Mouse (Mus musculus) ovary, adult 2 months (tissue): ENCODE measurements around the gene Jade2. TPM values are rescaled to one million over a fixed set of nuclear protein-coding genes. Genes with fewer than 3 reads are reported as not detected.

ENCODE experiments used
- polyA plus RNA-seq: library from polyadenylated mRNA; depleted of rRNA; stranded (reverse); fragments of >200 nt; gene quantifications from 2 replicates; pipeline ENCODE4 v1.2.3, GENCODE M21; 2012; rRNA removed

Gene Jade2
- polyA plus RNA-seq: 17.7 and 18.3 TPM in 2 replicates

DNA sequence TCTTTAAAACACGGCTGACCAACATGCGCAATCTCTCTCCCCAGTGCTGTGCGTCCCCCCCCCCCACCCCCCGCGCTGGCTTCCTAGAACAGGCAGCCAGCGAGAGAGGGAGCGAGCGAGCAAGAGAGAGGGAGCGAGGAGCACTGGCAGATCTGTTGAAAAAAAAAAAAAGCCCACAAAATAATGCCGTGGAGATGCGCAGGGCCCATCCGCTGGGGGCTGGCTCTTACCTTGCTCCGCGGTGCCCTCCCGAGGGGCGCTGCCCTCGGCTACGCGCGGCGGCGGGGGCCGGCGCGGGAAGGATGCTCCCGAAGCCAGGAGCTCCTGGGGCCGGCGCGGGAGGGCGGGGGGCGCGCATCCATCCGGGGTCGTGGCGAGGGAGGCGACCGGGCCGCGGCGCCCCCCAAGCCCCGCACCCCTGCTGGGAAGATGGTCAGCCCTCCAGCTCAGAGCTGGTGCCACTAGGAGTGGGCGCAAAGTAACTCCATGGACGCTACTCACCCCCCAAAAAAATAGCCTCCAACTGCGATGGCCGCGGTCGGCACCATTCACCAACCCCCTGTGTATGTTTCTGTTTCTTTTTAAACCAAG, at the start of gene Jade2:
Gene Jade2, minus strand, starts transcription at position 573 of the 591 bp plus-strand sequence.

Other genes with a start within 250 kb of the Jade2 start
- gene Nhp2, start 237.9 kb downstream of the Jade2 start, polyA plus RNA-seq: 101 and 125 TPM in 2 replicates
- gene Rmnd5b, start 221.8 kb downstream of the Jade2 start, polyA plus RNA-seq: 193 and 273 TPM in 2 replicates
- gene N4bp3, start 206.8 kb downstream of the Jade2 start, polyA plus RNA-seq: 28.0 and 28.4 TPM in 2 replicates
- gene D930048N14Rik, start 206.7 kb downstream of the Jade2 start, polyA plus RNA-seq: 10.2 and 14.7 TPM in 2 replicates
- gene 0610009B22Rik, start 168.8 kb downstream of the Jade2 start, polyA plus RNA-seq: 4.4 and 5.2 TPM in 2 replicates
- gene Sec24a, start 94.0 kb downstream of the Jade2 start, polyA plus RNA-seq: 16.8 and 21.2 TPM in 2 replicates
- 4.7 and 9.5 TPM in 2 replicates for gene Sar1b, start 94.0 kb downstream of the Jade2 start, polyA plus RNA-seq
- gene Cdkn2aipnl, start 110.0 kb upstream of the Jade2 start, polyA plus RNA-seq: 18.1 and 23.8 TPM in 2 replicates
- 29.1 and 37.3 TPM in 2 replicates for gene Ube2b, start 143.1 kb upstream of the Jade2 start, polyA plus RNA-seq
- 2.2 and 2.4 TPM in 2 replicates for gene Cdkl3, start 146.6 kb upstream of the Jade2 start, polyA plus RNA-seq
- 33.9 and 47.4 TPM in 2 replicates for gene Ppp2ca, start 241.0 kb upstream of the Jade2 start, polyA plus RNA-seq